Mouse (Mus musculus): ENCODE measurements around the gene Pip5kl1. TPM values are rescaled to one million over a fixed set of nuclear protein-coding genes. Genes with fewer than 3 reads are reported as not detected.

Gene Pip5kl1
- total RNA-seq, 2 experiments from 2014 or later: not detected

DNA sequence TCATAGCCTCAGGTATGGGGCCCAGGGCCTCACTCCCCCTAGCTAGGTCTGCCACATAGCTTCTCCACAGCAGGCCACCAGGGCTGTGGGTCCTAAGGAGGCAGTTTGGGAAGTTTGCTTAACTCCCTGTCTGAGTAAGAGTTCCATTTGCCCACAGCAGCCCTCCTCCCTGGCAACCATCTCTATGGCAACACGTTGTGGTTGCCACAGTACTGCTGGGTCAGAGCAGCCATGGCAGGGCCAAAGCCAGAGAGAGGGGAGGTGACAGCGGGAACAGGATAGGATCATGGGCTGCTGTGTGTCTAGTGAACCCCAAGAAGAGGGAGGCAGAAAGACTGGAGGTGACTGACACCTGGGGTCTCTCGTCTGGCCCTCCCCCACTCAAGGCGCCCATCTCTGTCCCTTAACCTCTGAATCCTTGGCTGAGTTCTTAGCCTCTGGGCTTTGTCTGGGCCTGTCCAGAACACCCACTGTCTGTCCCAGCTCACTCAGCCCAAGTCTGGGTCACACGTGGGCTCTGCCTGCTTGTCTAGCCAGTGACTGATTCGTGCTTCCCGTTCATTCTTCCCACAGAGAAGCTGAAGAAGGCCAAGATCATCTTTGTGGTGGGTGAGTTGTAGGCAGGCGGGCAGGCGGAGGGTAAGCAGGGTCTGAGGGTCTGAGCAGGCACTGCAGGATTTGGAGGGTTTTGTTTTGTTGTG is 54.8 kb downstream of the Pip5kl1 start:
- ATAC-seq (replicated peaks; ENCODE audit: low FRiP score, poor library complexity, severe bottlenecking): no peak

DNA sequence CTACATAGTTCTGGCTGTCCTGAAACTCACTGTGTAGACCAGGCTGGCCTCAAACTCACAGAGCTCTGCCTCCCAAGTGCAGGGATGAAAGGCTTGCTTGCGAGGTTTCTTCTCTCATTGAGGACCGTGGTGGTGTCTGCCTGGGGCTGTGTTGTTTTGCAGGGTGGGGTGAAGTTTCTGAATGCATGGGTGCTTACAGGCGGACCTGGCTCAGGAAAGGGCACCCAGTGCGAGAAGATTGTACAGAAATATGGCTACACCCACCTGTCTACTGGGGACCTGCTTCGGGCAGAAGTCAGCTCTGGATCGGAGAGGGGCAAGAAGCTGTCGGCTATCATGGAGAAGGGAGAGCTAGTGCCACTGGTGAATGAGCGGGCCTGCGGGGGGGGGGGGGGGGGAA is 55.4 kb downstream of the Pip5kl1 start:
- no peak for ATAC-seq (replicated peaks; ENCODE audit: low FRiP score, poor library complexity, severe bottlenecking)

- ATAC-seq (replicated peaks; ENCODE audit: low FRiP score, poor library complexity, severe bottlenecking): no peak
Measured at GRCm38 (mm10) chr2:32631046-32631445, 56.4 kb downstream of the Pip5kl1 start.

DNA sequence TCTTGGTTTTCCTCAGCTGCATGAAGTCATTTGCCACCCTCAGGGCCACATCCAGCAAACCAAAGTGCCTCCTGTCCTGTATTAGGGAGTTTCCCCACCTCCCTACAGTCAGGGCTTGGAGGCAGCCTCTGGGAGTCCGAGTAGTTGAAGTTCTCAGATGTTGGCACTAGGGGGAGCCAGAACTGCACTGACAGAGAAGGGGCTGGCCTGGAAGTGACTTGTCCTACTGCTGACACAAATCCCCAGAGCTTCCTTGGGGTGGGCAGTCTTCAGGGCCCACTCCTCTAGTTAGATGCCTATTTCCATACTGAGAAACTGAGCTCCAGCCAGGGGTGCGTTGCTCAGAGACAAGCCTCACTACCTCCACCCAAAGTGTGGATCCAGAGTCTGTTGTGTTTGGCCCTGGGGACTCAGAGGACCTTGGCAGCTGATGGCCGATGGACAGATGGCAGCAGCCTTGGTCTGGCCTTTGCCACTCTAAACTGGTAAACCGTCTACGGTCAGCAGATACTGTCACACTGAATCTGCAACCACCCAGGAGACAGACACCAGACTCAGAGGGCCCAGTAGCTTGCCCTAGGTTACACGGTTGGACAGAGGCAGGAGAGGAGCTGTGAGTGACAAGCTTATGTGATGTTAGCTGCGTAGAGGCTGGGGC is 57.3 kb downstream of the Pip5kl1 start:
- ATAC-seq (replicated peaks; ENCODE audit: low FRiP score, poor library complexity, severe bottlenecking): peak; percentile 75

Other genes with a start within 250 kb of the Pip5kl1 start
- gene Ciz1, start 222.5 kb upstream of the Pip5kl1 start, total RNA-seq (2015; ENCODE audit: low replicate concordance): 65.4 and 90.1 TPM in 2 replicates
- gene Ciz1, start 222.5 kb upstream of the Pip5kl1 start, total RNA-seq (2017; ENCODE audit: low replicate concordance): 77.5 and 131 TPM in 2 replicates
- not detected in 2 replicates for gene Dnm1, start 221.5 kb upstream of the Pip5kl1 start, total RNA-seq (2015; ENCODE audit: low replicate concordance)
- not detected in 2 replicates for gene Dnm1, start 221.5 kb upstream of the Pip5kl1 start, total RNA-seq (2017; ENCODE audit: low replicate concordance)
- gene 1110008P14Rik, start 192.9 kb upstream of the Pip5kl1 start, total RNA-seq (2015; ENCODE audit: low replicate concordance): 5.8 and 7.5 TPM in 2 replicates
- 3.7 and 7.2 TPM in 2 replicates for gene 1110008P14Rik, start 192.9 kb upstream of the Pip5kl1 start, total RNA-seq (2017; ENCODE audit: low replicate concordance)
- gene Lcn2, start 186.5 kb upstream of the Pip5kl1 start, total RNA-seq (2015; ENCODE audit: low replicate concordance): 1,234 and 1,375 TPM in 2 replicates
- 165 and 167 TPM in 2 replicates for gene Lcn2, start 186.5 kb upstream of the Pip5kl1 start, total RNA-seq (2017; ENCODE audit: low replicate concordance)
- gene Ptges2, start 178.9 kb upstream of the Pip5kl1 start, total RNA-seq (2015; ENCODE audit: low replicate concordance): 0.42 and 0.72 TPM in 2 replicates
- 0.51 TPM in 1 of 2 replicates, not detected in the other for gene Ptges2, start 178.9 kb upstream of the Pip5kl1 start, total RNA-seq (2017; ENCODE audit: low replicate concordance)
- 4.0 TPM in 1 of 2 replicates, not detected in the other for gene Naif1, start 124.3 kb upstream of the Pip5kl1 start, total RNA-seq (2015; ENCODE audit: low replicate concordance)
- gene Naif1, start 124.3 kb upstream of the Pip5kl1 start, total RNA-seq (2017; ENCODE audit: low replicate concordance): 0.23 and 2.1 TPM in 2 replicates
- gene Slc25a25, start 123.4 kb upstream of the Pip5kl1 start, total RNA-seq (2015; ENCODE audit: low replicate concordance): 5.4 and 7.2 TPM in 2 replicates
- 14.8 and 19.0 TPM in 2 replicates for gene Slc25a25, start 123.4 kb upstream of the Pip5kl1 start, total RNA-seq (2017; ENCODE audit: low replicate concordance)
- gene Fam102a, start 39.5 kb upstream of the Pip5kl1 start, total RNA-seq (2015; ENCODE audit: low replicate concordance): 3.6 and 12.6 TPM in 2 replicates
- 0.77 and 3.0 TPM in 2 replicates for gene Fam102a, start 39.5 kb upstream of the Pip5kl1 start, total RNA-seq (2017; ENCODE audit: low replicate concordance)
- 33.9 and 45.3 TPM in 2 replicates for gene Dpm2, start 3.9 kb upstream of the Pip5kl1 start, total RNA-seq (2015; ENCODE audit: low replicate concordance)
- 11.8 and 21.1 TPM in 2 replicates for gene Dpm2, start 3.9 kb upstream of the Pip5kl1 start, total RNA-seq (2017; ENCODE audit: low replicate concordance)
- not detected in 2 replicates for gene 9430097D07Rik, start 887 bp downstream of the Pip5kl1 start, total RNA-seq (2015; ENCODE audit: low replicate concordance)
- gene 9430097D07Rik, start 887 bp downstream of the Pip5kl1 start, total RNA-seq (2017; ENCODE audit: low replicate concordance): 0.90 TPM in 1 of 2 replicates, not detected in the other
- 2.9 and 3.8 TPM in 2 replicates for gene St6galnac4, start 12.3 kb downstream of the Pip5kl1 start, total RNA-seq (2015; ENCODE audit: low replicate concordance)
- 2.3 and 2.4 TPM in 2 replicates for gene St6galnac4, start 12.3 kb downstream of the Pip5kl1 start, total RNA-seq (2017; ENCODE audit: low replicate concordance)
- not detected in 2 replicates for gene St6galnac6, start 24.9 kb downstream of the Pip5kl1 start, total RNA-seq (2015; ENCODE audit: low replicate concordance)
- 0.64 and 3.9 TPM in 2 replicates for gene St6galnac6, start 24.9 kb downstream of the Pip5kl1 start, total RNA-seq (2017; ENCODE audit: low replicate concordance)
- 0.84 TPM in 1 of 2 replicates, not detected in the other for gene Ak1, start 47.0 kb downstream of the Pip5kl1 start, total RNA-seq (2015; ENCODE audit: low replicate concordance)
- gene Ak1, start 47.0 kb downstream of the Pip5kl1 start, total RNA-seq (2017; ENCODE audit: low replicate concordance): not detected in 2 replicates
- gene Eng, start 71.8 kb downstream of the Pip5kl1 start, total RNA-seq (2015; ENCODE audit: low replicate concordance): 5.4 and 15.5 TPM in 2 replicates
- 0.64 and 1.4 TPM in 2 replicates for gene Eng, start 71.8 kb downstream of the Pip5kl1 start, total RNA-seq (2017; ENCODE audit: low replicate concordance)
- gene Fpgs, start 129.3 kb downstream of the Pip5kl1 start, total RNA-seq (2015; ENCODE audit: low replicate concordance): not detected in 2 replicates
- gene Fpgs, start 129.3 kb downstream of the Pip5kl1 start, total RNA-seq (2017; ENCODE audit: low replicate concordance): 1.5 and 3.7 TPM in 2 replicates
- gene Cdk9, start 138.3 kb downstream of the Pip5kl1 start, total RNA-seq (2015; ENCODE audit: low replicate concordance): 17.2 and 33.9 TPM in 2 replicates
- gene Cdk9, start 138.3 kb downstream of the Pip5kl1 start, total RNA-seq (2017; ENCODE audit: low replicate concordance): 26.2 and 29.3 TPM in 2 replicates
- 8.6 and 10.5 TPM in 2 replicates for gene Sh2d3c, start 146.3 kb downstream of the Pip5kl1 start, total RNA-seq (2015; ENCODE audit: low replicate concordance)
- gene Sh2d3c, start 146.3 kb downstream of the Pip5kl1 start, total RNA-seq (2017; ENCODE audit: low replicate concordance): 1.5 and 3.3 TPM in 2 replicates
- not detected in 2 replicates for gene 6330409D20Rik, start 166.2 kb downstream of the Pip5kl1 start, total RNA-seq (2015; ENCODE audit: low replicate concordance)
- not detected in 2 replicates for gene 6330409D20Rik, start 166.2 kb downstream of the Pip5kl1 start, total RNA-seq (2017; ENCODE audit: low replicate concordance)
- 2.9 and 4.2 TPM in 2 replicates for gene Tor2a, start 182.4 kb downstream of the Pip5kl1 start, total RNA-seq (2015; ENCODE audit: low replicate concordance)
- gene Tor2a, start 182.4 kb downstream of the Pip5kl1 start, total RNA-seq (2017; ENCODE audit: low replicate concordance): 0.91 and 4.5 TPM in 2 replicates
- 1.3 TPM in 1 of 2 replicates, not detected in the other for gene Ttc16, start 200.8 kb downstream of the Pip5kl1 start, total RNA-seq (2015; ENCODE audit: low replicate concordance)
- gene Ttc16, start 200.8 kb downstream of the Pip5kl1 start, total RNA-seq (2017; ENCODE audit: low replicate concordance): not detected in 2 replicates
- 2.2 TPM in 1 of 2 replicates, not detected in the other for gene Ptrh1, start 201.0 kb downstream of the Pip5kl1 start, total RNA-seq (2015; ENCODE audit: low replicate concordance)
- gene Ptrh1, start 201.0 kb downstream of the Pip5kl1 start, total RNA-seq (2017; ENCODE audit: low replicate concordance): 11.3 TPM in 1 of 2 replicates, not detected in the other
- gene Cfap157, start 209.6 kb downstream of the Pip5kl1 start, total RNA-seq (2015; ENCODE audit: low replicate concordance): not detected in 2 replicates
- gene Cfap157, start 209.6 kb downstream of the Pip5kl1 start, total RNA-seq (2017; ENCODE audit: low replicate concordance): not detected in 2 replicates

Measured in erythroid progenitor cell, adult 5-6 weeks (primary cell).